Mouse (Mus musculus): ENCODE measurements at regions not wholly inside any gene's neighbourhood (a gene's known extent, or its start where the extent isn't known, plus 50 kb on each side); places are given as distances from the start of the nearest gene placed in this dataset.
"Not testable (repeated sequence)": the region's sequence is repeated elsewhere in the genome, so short reads cannot be mapped to it uniquely, and the experiment has no call there.

DNA sequence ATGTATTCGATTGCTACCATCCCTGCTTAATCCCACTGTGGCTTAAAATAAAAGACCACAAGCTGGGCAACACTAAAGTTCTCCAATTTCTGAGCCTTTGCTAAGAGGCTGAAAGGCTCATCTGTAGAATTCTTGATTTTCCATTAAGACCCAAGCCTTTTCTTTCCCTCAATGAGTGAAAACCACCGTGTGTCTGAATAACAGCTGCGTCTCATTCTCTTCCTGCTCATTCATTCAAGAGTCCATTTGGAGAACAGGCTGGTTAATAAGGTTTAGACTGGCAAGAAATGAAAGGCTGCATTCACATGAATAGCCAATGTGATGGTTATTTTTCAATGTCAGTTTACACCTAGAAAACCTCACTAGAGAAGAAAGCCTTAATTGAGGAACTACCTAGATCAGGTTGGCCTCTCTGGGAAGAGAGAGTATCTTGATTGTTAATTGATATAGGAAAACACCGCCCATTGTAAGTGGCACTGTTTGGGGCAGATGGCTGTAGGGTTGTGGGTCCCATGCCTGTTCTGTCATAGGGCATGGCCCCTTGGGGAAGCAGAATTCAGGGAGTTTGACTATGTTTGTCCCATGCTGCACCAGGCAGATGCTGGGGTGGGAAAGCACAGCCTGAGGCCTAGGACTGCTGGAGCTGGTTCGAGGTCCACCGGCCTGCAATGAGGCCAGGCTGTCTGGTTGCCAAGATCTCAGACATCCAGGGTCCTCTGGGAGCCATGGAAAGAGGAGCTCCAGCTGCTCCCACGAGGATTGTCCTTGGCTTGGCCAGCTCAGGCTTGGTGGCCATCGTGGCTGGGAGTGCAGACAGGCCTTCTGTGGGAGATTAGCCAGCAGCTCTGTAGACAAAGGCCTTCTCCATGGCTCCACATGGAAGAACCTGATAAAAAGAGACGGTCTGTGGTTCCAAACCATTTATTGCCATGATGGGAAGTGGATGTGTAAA lies 161.3 kb upstream of the Castor2 start:
- DNase-seq (ENCODE audit: low read depth, low spot score) = no peak

GRCm38 (mm10) chr5:133935451-133935850 lies 164.1 kb upstream of the Castor2 start:
- DNase-seq (ENCODE audit: low read depth, low spot score) = no peak

DNA sequence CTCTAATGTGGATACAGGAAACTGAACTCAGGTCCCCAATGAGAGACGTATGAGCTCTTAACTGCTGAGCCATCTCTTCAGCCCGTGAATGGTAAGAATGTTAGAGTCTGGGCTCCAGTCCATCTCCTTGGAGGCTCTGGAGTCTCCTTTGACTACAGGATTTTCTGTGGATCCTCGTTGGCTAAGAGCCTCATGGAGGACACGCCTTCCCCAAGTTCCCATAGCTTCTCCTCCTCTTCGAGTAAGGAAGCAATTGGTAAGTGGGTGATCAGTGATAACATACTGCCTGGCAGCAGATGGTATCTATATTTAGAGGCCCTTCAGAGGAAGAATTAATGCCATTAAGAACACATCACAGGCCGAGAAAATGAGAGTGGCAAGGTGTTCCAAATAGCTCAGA lies 164.5 kb upstream of the Castor2 start:
- DNase-seq (ENCODE audit: low read depth, low spot score) = no peak

- DNase-seq (ENCODE audit: low read depth, low spot score) = no peak
These were observed 169.4 kb upstream of the Castor2 start for GRCm38 (mm10) chr5:133930101-133930500.

GRCm38 (mm10) chr5:133927054-133927453 lies 172.5 kb upstream of the Castor2 start:
- no peak for DNase-seq (ENCODE audit: low read depth, low spot score)

DNA sequence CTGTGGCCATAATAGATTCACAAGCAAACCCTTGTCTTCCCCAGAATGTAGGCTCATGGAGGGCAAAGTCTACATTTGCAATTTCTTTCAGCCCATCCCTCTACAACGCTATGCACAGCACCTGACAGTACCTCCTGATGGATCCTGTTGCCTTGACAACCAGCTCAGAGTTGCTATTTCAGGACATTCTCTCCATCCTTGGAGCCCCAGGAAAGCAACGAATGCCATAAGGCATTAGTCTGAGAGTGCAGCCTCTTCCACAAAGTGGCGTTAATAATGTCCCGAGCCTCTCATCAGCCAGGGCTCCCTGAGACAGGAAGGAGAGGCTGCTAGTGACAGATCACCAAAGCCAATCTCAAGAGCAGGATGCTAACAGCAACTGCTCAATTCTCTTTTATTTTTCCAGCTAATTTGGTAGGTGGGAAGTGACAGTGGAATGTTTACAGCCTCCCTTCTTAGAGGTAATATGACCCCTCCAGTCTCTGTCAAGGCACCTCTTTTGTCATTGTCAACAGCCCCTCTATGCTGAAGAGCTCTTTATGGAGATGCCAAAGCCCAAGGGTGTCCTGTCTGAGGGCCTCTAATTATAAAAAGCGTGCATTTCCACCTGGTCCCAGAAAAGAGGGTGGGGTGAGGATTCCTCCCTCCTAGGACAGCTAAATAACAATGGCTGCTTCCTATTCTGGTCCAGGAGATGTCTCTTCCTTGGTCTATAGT lies 174.2 kb upstream of the Castor2 start:
- DNase-seq (ENCODE audit: low read depth, low spot score) = no peak

- no peak for DNase-seq (ENCODE audit: low read depth, low spot score)
These were observed 177.3 kb upstream of the Castor2 start for GRCm38 (mm10) chr5:133922181-133922580.

GRCm38 (mm10) chr5:133915734-133916550 lies 183.6 kb upstream of the Castor2 start:
- no peak for DNase-seq (ENCODE audit: low read depth, low spot score)

DNA sequence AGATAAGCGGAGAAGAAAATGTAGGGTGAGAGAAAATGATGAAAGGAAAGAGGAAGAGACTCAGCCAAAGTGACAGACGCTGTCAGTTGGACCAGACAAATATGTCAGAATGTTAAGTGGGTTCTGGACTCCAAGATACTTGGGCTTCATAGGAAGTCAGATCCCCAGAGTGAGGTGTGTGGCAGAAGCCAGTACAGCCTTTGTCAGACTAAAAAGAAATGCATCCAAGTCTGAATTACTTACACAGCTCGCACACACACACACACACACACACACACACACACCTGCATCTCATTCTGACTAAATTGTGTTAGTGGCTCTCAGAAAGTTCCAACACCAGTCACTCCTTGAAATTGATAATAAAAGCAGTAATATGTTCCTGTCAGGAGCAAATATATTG lies 192.1 kb upstream of the Castor2 start:
- DNase-seq (ENCODE audit: low read depth, low spot score) = no peak

- no peak for DNase-seq (ENCODE audit: low read depth, low spot score)
These were observed 201.4 kb upstream of the Castor2 start for GRCm38 (mm10) chr5:133898025-133898598.

DNA sequence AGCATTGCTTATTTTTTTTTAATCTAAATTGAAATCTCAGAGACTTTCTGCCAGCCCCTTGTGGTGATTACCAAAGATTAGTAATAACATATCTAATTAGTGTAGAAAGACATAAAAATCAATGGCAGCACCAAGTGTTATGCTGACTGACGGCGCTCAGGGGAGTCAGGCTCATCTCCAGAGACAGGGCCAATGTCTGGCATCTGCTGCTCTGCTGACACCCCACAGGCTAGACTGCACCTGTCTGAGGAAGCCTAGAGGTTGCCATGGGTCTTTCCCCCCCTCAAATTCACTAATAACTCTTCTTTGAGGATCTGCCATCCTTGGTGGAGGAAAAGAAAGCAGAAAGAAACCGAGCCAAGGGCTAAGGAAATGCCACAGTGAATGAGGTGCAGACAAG lies 208.8 kb upstream of the Castor2 start:
- no peak for DNase-seq (ENCODE audit: low read depth, low spot score)

DNA sequence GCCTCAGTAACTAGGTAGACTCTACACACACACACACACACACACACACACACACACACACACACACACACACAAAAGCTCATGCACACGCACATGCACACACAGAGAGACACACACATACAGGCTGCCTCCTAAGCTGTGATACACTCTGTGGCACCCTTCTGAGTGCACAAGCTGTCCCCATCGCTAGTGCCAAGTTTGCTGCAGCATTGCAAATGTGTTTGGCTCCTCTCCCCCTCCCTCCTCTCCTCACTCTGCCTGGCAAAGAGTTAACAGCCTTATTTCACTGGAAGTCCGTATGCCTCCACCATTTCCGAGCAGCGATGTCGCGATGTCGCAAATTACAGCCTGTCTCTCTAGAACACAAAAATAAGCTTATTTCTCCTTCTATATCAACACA lies 209.7 kb upstream of the Castor2 start:
- DNase-seq (ENCODE audit: low read depth, low spot score) = no peak

DNA sequence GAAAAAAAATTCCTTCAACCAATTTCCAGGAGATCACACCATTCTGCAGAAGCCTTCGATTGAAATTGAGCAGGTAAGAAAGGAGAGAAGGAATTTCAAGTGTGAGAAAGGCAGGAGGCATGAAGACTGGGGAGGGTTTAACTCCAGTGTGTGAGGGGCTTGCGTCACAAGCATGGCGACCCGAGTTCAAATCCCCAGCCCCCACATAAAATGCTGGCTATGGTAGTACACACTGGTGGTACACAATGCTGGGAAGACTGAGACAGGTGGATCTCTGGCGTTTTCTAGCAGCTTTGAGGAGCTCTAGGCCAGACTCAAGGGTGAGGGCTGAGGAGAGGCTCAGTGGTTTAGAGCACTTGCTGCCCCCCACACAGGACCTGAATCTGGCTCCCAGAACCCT lies 214.0 kb upstream of the Castor2 start:
- no peak for DNase-seq (ENCODE audit: low read depth, low spot score)

GRCm38 (mm10) chr5:133885016-133885415 lies 214.5 kb upstream of the Castor2 start:
- no peak for DNase-seq (ENCODE audit: low read depth, low spot score)

DNA sequence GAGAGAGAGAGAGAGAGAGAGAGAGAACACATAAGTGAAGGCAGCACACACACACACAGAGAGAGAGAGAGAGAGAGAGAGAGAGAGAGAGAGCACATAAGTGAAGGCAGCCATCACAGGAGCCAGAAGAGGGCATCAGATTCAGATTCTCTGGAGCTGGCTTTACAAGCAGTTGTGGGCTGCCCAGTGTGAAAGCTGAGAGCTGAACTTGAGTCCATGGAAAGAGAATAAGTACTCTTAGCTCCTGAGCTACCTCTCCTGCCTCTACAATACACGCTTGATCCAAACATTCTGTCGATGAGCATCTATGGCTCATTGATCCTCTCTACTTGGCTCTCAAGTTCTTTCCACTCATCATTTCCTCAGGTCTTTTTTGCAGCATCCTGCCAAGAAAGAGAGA lies 214.9 kb upstream of the Castor2 start:
- DNase-seq (ENCODE audit: low read depth, low spot score) = no peak

GRCm38 (mm10) chr5:133844483-133844882 lies 255.0 kb upstream of the Castor2 start:
- DNase-seq (ENCODE audit: low read depth, low spot score) = no peak

DNA sequence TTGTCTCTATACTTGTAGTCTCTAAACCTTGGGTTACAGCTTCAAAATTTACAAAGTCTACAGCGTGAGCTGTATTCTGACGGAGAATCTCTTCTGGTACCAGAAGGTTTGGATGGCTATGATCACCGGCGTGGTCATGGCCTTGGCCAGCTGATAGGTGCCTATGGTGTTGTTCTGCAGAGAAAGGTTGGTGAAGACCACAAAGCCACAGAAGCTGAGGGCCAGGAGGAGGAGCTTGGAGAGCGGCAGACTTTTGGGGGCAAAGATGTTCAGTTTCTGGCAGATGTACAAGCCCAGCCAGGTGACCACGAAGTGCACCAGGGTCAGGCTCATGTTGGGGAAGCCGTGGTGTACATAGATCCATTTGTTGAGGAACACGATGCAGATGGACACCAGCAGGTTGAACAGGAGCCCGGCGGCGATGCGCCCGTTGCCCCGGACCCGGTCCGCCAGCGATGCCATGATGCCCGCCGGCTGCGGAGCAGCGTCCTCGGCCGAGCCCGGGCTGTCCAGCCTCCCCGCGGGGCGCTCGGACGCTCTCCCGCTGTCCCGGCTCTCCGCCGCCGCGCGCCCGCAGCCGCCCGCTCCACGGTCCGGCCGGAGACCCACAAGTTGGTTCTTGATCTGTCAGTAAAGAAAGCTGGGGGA lies 257.3 kb upstream of the Castor2 start:
- DNase-seq (ENCODE audit: low read depth, low spot score) = not testable (repeated sequence)

DNA sequence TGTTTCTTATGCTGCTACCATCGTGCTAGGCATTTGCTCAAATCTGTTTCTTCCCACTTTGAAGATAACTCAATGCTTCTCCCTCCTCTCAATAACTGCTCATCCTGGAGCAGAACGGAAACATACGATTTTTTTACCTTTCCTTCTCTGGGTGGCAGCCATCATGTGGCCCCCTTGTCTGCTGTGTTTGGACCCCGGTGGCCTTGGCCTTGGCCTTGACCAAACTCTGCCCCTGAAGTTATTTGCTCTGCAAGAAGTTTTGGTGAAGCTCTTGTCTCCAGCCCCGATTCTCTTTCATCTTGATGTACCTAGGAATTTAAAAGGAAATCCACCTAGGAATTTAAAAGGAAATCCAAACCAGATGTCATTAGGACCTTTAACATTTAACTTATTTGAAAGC lies 261.2 kb upstream of the Castor2 start:
- DNase-seq (ENCODE audit: low read depth, low spot score) = no peak

GRCm38 (mm10) chr5:133833217-133833616 lies 266.3 kb upstream of the Castor2 start:
- DNase-seq (ENCODE audit: low read depth, low spot score) = no peak

DNA sequence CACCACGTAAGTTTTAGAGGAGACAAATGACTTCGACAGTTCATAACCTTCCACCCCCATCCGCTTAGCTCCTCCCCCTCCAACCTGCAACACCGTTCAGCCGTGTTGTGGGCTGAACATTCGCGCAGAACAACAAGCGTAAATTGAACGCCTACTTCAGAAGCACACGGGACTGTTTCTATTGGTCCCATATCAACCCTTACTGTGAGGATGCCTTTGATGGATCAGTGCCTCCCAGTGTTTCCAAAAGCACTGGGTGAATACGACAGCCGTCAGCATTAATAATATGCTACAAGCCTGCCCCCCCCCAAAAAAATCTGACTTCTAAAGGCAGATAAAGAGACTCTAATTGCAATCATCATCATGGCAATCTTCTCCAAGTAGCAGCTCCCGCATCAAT lies 271.3 kb upstream of the Castor2 start:
- no peak for DNase-seq (ENCODE audit: low read depth, low spot score)

DNA sequence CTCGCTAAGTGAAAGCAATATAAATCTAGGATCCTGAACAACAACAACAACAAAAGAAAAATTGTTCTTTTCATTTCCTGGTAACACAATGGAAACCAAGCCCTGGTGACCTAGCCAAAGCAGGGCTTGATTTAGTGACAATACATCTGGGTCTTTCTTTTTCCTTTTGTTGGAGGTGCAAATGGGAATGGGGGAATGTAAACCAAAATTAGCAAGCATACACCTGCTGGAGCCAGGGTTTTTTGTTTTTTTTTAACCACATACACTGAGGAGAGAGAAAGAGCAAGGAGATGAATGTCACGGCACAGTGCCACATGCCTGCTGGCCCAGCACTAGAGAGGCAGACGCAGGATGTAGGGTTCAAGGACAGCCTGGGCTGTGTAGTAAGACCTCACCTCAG lies 275.6 kb upstream of the Castor2 start:
- no peak for DNase-seq (ENCODE audit: low read depth, low spot score)
